Mouse (Mus musculus) embryonic facial prominence, embryonic 11.5 days (tissue): ENCODE measurements at regions not wholly inside any gene's neighbourhood (a gene's known extent, or its start where the extent isn't known, plus 50 kb on each side); places are given as distances from the start of the nearest gene placed in this dataset.

Source experiments
- ATAC-seq: fragments of 200-750 bp; cut with Nextera tagmentation; replicated peaks from 2 replicates; pipeline ENCODE4 v1.8.0; 2017; ENCODE audit warnings: low read depth; ENCODE audit not compliant: insufficient number of reproducible peaks, low FRiP score, low TSS enrichment
- DNase-seq: peaks from one replicate; pipeline ENCODE4 v3.0.0-alpha.2; 2015; ENCODE audit warnings: low spot score
- H3K27ac ChIP-seq: fragments of 300-500 bp; sonication (generic); replicated peaks from 2 replicates; pipeline ENCODE4 v1.5.1; 2014; ENCODE audit warnings: mild to moderate bottlenecking, low read depth, low read length, control low read depth
- H3K27me3 ChIP-seq: fragments of 300-500 bp; sonication (generic); 2 replicates; pipeline ENCODE4 v1.6.1; 2014; ENCODE audit warnings: mild to moderate bottlenecking, low read length, moderate library complexity, mixed read lengths; ENCODE audit not compliant: control insufficient read depth, insufficient read depth
- H3K36me3 ChIP-seq: fragments of 300-500 bp; sonication (generic); replicated peaks from 2 replicates; pipeline ENCODE4 v1.6.1; 2014; ENCODE audit warnings: low read depth, mild to moderate bottlenecking, low read length, moderate library complexity, mixed read lengths; ENCODE audit not compliant: control insufficient read depth, insufficient read depth
- H3K4me1 ChIP-seq: fragments of 300-500 bp; sonication (generic); 2 replicates; pipeline ENCODE4 v1.6.1; 2014; ENCODE audit warnings: low read length, mixed read lengths; ENCODE audit not compliant: control insufficient read depth, insufficient read depth
- H3K4me2 ChIP-seq: fragments of 300-500 bp; sonication (generic); 2 replicates; pipeline ENCODE4 v1.6.1; 2014; ENCODE audit warnings: low read depth, mild to moderate bottlenecking, control low read depth, low read length, moderate library complexity
- H3K4me3 ChIP-seq: fragments of 300-500 bp; sonication (generic); 2 replicates; pipeline ENCODE4 v1.5.1; 2014; ENCODE audit warnings: low read depth, low read length, control low read depth
- H3K9ac ChIP-seq: fragments of 300-500 bp; sonication (generic); replicated peaks from 2 replicates; pipeline ENCODE4 v1.6.1; 2014; ENCODE audit warnings: mild to moderate bottlenecking, control low read depth, low read length
- H3K9me3 ChIP-seq: fragments of 300-500 bp; sonication (generic); replicated peaks from 2 replicates; pipeline ENCODE4 v1.6.1; 2016; ENCODE audit warnings: mild to moderate bottlenecking, low read length, inconsistent platforms, mixed read lengths; ENCODE audit not compliant: control insufficient read depth
- WGBS: fragments of 180-500 bp; shearing (Covaris S2); extraction: QIAGEN DNeasy Blood & Tissue Kit; methylation state at CpG from one replicate; pipeline ENCODE4 v1.1.7; 2014; 5-methylcytosine and 5-hydroxymethylcytosine counted together

GRCm38 (mm10) chr5:84934369-84934768 is 517.2 kb upstream of the Epha5 start:
- WGBS, result 92% methylated on average over 1 of the region's 1 CpGs

GRCm38 (mm10) chr5:84917631-84918292 is 500.6 kb upstream of the Epha5 start:
- no peaks in the 10 kb centered on the region for H3K27me3 ChIP-seq
- H3K9ac ChIP-seq, result no peak overlapping the region
- no peaks in the 10 kb centered on the region for H3K4me1 ChIP-seq
- no peak overlapping the region for H3K4me3 ChIP-seq
- no peaks in the 10 kb centered on the region for H3K9me3 ChIP-seq
- WGBS, result 84% methylated on average over 1 of the region's 1 CpGs
- H3K4me2 ChIP-seq, result no peak overlapping the region
- H3K27ac ChIP-seq, result no peak overlapping the region
- no peaks in the 10 kb centered on the region for H3K36me3 ChIP-seq
- no peak for DNase-seq
- ATAC-seq, result no peak

More at GRCm38 (mm10) chr5:84934369-84934768, 517.2 kb upstream of the Epha5 start:
- no peaks in the 10 kb centered on the region for H3K36me3 ChIP-seq
- ATAC-seq (no peak), DNase-seq (no peak)
- no peaks in the 10 kb centered on the region for H3K9me3 ChIP-seq
- H3K27ac ChIP-seq, result no peak overlapping the region
- no peak overlapping the region for H3K9ac ChIP-seq
- no peaks in the 10 kb centered on the region for H3K4me1 ChIP-seq
- no peak overlapping the region for H3K4me3 ChIP-seq
- H3K4me2 ChIP-seq, result no peak overlapping the region
- H3K27me3 ChIP-seq, result no peaks in the 10 kb centered on the region

GRCm38 (mm10) chr5:84901669-84902068 is 484.5 kb upstream of the Epha5 start:
- no peak overlapping the region for H3K4me2 ChIP-seq
- H3K27ac ChIP-seq, result no peak overlapping the region
- ATAC-seq (no peak), DNase-seq (no peak)
- no peaks in the 10 kb centered on the region for H3K27me3 ChIP-seq
- no peak overlapping the region for H3K9ac ChIP-seq
- WGBS, result 56% methylated on average over 4 of the region's 4 CpGs
- no peaks in the 10 kb centered on the region for H3K4me1 ChIP-seq
- no peaks in the 10 kb centered on the region for H3K36me3 ChIP-seq
- H3K4me3 ChIP-seq, result no peak overlapping the region
- no peaks in the 10 kb centered on the region for H3K9me3 ChIP-seq

GRCm38 (mm10) chr5:84897535-84897934 is 480.4 kb upstream of the Epha5 start:
- no peak overlapping the region for H3K4me3 ChIP-seq
- 88% methylated on average over 1 of the region's 1 CpGs for WGBS
- no peak overlapping the region for H3K4me2 ChIP-seq
- H3K27ac ChIP-seq, result no peak overlapping the region
- no peak overlapping the region for H3K9ac ChIP-seq
- no peaks in the 10 kb centered on the region for H3K36me3 ChIP-seq
- no peaks in the 10 kb centered on the region for H3K9me3 ChIP-seq
- H3K4me1 ChIP-seq, result no peaks in the 10 kb centered on the region
- DNase-seq (no peak), ATAC-seq (no peak)
- H3K27me3 ChIP-seq, result no peaks in the 10 kb centered on the region

GRCm38 (mm10) chr5:84853622-84854021 is 436.4 kb upstream of the Epha5 start:
- Histone ChIP-seq H3K9ac (no peak overlapping the region), H3K4me3 (no peak overlapping the region), H3K4me2 (no peak overlapping the region), H3K9me3 (no peaks in the 10 kb centered on the region), H3K4me1 (no peaks in the 10 kb centered on the region), H3K27ac (no peak overlapping the region), H3K36me3 (no peaks in the 10 kb centered on the region), H3K27me3 (no peaks in the 10 kb centered on the region)
- DNase-seq, result no peak
- ATAC-seq, result peak; percentile 56; the same call in 1 of the 2 replicates
- 76% methylated on average over 1 of the region's 1 CpGs for WGBS

GRCm38 (mm10) chr5:84849175-84849574 is 432.0 kb upstream of the Epha5 start:
- no peak for ATAC-seq
- no peak overlapping the region for H3K27ac ChIP-seq
- H3K4me3 ChIP-seq, result no peak overlapping the region

DNA sequence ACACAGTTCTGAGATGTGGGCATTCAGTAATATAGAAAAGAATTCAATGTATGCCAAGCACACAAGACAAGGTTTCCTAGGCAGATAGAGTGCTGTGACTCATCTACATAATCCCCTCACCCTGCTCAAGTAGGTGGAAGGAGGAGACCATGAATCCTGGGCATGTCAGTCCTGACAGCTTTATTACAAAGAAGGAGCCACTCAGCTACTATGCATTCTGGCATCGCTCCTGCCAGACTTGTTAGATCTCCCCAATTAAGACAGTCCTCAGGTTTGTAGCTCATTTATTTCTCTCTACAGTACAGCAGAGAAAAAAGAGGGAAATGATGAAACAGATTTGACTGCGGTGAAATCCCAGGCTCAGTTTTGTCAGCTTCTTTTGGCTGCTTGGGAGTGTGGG is 431.6 kb upstream of the Epha5 start:
- H3K4me1 ChIP-seq, result no peaks in the 10 kb centered on the region
- WGBS, result 54% methylated on average over 2 of the region's 2 CpGs
- DNase-seq, result no peak
- no peak overlapping the region for H3K4me2 ChIP-seq
- H3K36me3 ChIP-seq, result no peaks in the 10 kb centered on the region
- H3K27ac ChIP-seq, result no peak overlapping the region
- H3K9ac ChIP-seq, result no peak overlapping the region
- no peak overlapping the region for H3K4me3 ChIP-seq
- H3K27me3 ChIP-seq, result no peaks in the 10 kb centered on the region
- ATAC-seq, result no peak
- H3K9me3 ChIP-seq, result no peaks in the 10 kb centered on the region

More at GRCm38 (mm10) chr5:84849175-84849574, 432.0 kb upstream of the Epha5 start:
- H3K4me1 ChIP-seq, result no peaks in the 10 kb centered on the region
- no peaks in the 10 kb centered on the region for H3K27me3 ChIP-seq
- no peak for DNase-seq
- H3K36me3 ChIP-seq, result no peaks in the 10 kb centered on the region
- no peaks in the 10 kb centered on the region for H3K9me3 ChIP-seq
- H3K9ac ChIP-seq, result no peak overlapping the region
- no peak overlapping the region for H3K4me2 ChIP-seq

DNA sequence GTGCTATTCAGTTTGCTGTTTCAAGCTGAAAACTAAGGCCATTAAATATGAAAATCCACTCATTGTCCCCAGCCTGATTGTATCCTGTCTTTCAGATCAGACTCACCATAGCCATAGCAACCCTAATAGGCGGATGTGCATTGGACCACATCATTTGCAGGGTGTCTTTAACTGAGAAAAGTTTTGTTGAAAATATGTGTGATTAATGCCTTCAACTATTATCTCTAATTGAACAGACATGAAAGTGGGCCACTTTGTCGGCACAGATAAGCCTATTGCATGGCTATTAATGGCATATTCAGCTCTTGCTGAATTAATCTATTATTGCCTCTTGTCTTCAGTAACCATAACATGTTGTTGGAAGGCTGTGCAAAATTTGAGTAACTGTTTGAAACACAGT is 394.3 kb upstream of the Epha5 start:
- WGBS, result 63% methylated on average over 2 of the region's 2 CpGs
- H3K4me2 ChIP-seq, result no peak overlapping the region
- H3K36me3 ChIP-seq, result no peaks in the 10 kb centered on the region
- no peak overlapping the region for H3K27ac ChIP-seq
- no peaks in the 10 kb centered on the region for H3K4me1 ChIP-seq
- H3K27me3 ChIP-seq, result no peaks in the 10 kb centered on the region
- H3K4me3 ChIP-seq, result no peak overlapping the region
- DNase-seq (no peak), ATAC-seq (peak; percentile 78)
- no peaks in the 10 kb centered on the region for H3K9me3 ChIP-seq
- no peak overlapping the region for H3K9ac ChIP-seq
